Mouse (Mus musculus): ENCODE results near the gene Gm28539. TPM values are rescaled to one million over a fixed set of nuclear protein-coding genes. Genes with fewer than 3 reads are reported as not detected.
A peak's percentile ranks its signal among the peaks of the same experiment; 100 is the strongest.
"Not testable (repeated sequence)": the region's sequence is repeated elsewhere in the genome, so short reads cannot be mapped to it uniquely, and the experiment has no call there.

Gene Gm28539
- polyA plus RNA-seq, 1 experiment from 2014 or later: not detected

- no peak overlapping the region for H3K27ac ChIP-seq (replicated peaks)
- H3K4me3 ChIP-seq: no peak overlapping the region
- WGBS: 100% methylated on average over 1 of the region's 1 CpGs
- no peaks in the 10 kb centered on the region for H3K4me1 ChIP-seq
- H3K9me3 ChIP-seq: no peaks in the 10 kb centered on the region
- no peak overlapping the region for H3K9ac ChIP-seq (replicated peaks)
- ATAC-seq (ENCODE audit: low FRiP score, low read depth): no peak
- H3K36me3 ChIP-seq: peaks cover 73% of the 10 kb centered on the region
- H3K4me2 ChIP-seq (replicated peaks): no peak overlapping the region
- no peaks in the 10 kb centered on the region for H3K27me3 ChIP-seq
These were observed 91.6 kb downstream of the Gm28539 start for GRCm38 (mm10) chr16:18927963-18928362.

DNA sequence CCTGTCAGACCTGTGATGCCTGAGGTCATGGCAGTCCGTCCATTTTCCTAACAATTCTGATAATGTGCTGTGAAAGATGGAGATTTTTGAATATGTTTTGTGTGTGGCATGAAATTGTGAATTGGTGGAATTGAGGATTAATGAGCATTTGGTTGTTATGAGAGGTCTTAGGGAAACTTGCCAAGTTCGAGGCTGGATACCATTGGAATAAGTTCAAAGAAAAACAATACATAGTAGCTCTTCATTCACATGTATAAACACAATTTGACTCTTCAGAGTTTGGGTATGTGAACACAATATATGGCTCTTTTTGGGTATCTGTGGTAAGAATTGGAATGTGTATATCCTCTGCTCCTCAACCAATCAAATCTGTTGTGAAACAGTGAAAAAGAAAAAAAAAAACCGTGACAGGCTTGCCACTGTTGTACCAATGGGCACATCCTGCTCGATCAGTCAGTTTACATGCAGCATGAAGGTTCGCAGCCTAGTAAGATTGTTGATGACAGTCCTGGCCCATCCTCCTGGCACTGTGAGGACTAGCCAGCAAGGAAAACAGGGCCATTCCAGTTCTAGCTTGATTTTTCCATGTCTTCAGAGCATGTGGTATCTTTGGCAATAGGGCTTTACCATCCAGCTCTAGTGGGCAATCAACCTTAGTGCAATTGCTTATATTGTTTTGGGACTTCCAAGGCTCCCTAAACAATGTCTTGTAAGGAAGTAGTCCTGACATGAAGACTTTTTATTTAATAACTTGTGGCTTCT, 102.1 kb downstream of the Gm28539 start:
- WGBS: 87% methylated on average over 5 of the region's 5 CpGs
- Histone ChIP-seq H3K4me3 (no peak overlapping the region), H3K36me3 (peaks cover 53% of the 10 kb centered on the region), H3K9ac (replicated peaks) (no peak overlapping the region), H3K4me2 (replicated peaks) (no peak overlapping the region), H3K27ac (replicated peaks) (no peak overlapping the region), H3K4me1 (no peaks in the 10 kb centered on the region), H3K27me3 (no peaks in the 10 kb centered on the region), H3K9me3 (no peaks in the 10 kb centered on the region)
- ATAC-seq (ENCODE audit: low FRiP score, low read depth): no peak

GRCm38 (mm10) chr16:18943906-18944305, 107.5 kb downstream of the Gm28539 start:
- WGBS: 96% methylated on average over 6 of the region's 6 CpGs

GRCm38 (mm10) chr16:18948941-18949340, 112.6 kb downstream of the Gm28539 start:
- H3K4me3 ChIP-seq: no peak overlapping the region
- H3K9ac ChIP-seq (replicated peaks): no peak overlapping the region
- H3K4me1 ChIP-seq: no peaks in the 10 kb centered on the region
- ATAC-seq (ENCODE audit: low FRiP score, low read depth): no peak
- 97% methylated on average over 9 of the region's 9 CpGs for WGBS
- H3K4me2 ChIP-seq (replicated peaks): no peak overlapping the region
- H3K27ac ChIP-seq (replicated peaks): no peak overlapping the region
- no peaks in the 10 kb centered on the region for H3K27me3 ChIP-seq
- no peaks in the 10 kb centered on the region for H3K9me3 ChIP-seq
- peaks cover 81% of the 10 kb centered on the region for H3K36me3 ChIP-seq

More at GRCm38 (mm10) chr16:18943906-18944305, 107.5 kb downstream of the Gm28539 start:
- H3K36me3 ChIP-seq: peaks cover 52% of the 10 kb centered on the region
- ATAC-seq (ENCODE audit: low FRiP score, low read depth): no peak
- no peaks in the 10 kb centered on the region for H3K4me1 ChIP-seq
- H3K9ac ChIP-seq (replicated peaks): no peak overlapping the region
- no peaks in the 10 kb centered on the region for H3K27me3 ChIP-seq
- no peak overlapping the region for H3K27ac ChIP-seq (replicated peaks)
- no peak overlapping the region for H3K4me2 ChIP-seq (replicated peaks)
- no peak overlapping the region for H3K4me3 ChIP-seq
- no peaks in the 10 kb centered on the region for H3K9me3 ChIP-seq

DNA sequence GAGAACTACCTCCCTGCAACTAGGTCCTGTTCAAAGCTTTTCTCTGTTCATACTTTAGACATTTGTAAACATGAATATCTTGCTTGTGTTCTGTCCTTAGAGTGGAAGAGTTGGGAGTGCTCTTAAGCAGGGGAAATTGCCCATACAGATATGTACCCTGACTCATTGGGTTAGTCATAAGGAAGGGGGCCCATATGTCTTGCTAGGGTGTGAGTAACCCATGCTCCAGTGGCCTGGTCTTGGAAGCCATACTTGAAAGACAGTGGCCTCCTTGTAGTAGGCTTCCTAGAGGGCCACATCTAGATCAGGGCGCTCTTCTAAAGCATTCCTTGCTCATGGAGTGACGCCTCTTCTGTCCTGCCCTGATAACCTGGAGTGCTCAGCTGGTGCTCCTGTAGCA, 114.0 kb downstream of the Gm28539 start:
- no peaks in the 10 kb centered on the region for H3K4me1 ChIP-seq
- no peak for ATAC-seq (ENCODE audit: low FRiP score, low read depth)
- WGBS: 96% methylated on average over 2 of the region's 2 CpGs
- H3K36me3 ChIP-seq: peaks cover 90% of the 10 kb centered on the region
- H3K27ac ChIP-seq (replicated peaks): no peak overlapping the region
- no peak overlapping the region for H3K4me2 ChIP-seq (replicated peaks)
- H3K27me3 ChIP-seq: no peaks in the 10 kb centered on the region
- no peak overlapping the region for H3K4me3 ChIP-seq
- no peak overlapping the region for H3K9ac ChIP-seq (replicated peaks)
- H3K9me3 ChIP-seq: no peaks in the 10 kb centered on the region

DNA sequence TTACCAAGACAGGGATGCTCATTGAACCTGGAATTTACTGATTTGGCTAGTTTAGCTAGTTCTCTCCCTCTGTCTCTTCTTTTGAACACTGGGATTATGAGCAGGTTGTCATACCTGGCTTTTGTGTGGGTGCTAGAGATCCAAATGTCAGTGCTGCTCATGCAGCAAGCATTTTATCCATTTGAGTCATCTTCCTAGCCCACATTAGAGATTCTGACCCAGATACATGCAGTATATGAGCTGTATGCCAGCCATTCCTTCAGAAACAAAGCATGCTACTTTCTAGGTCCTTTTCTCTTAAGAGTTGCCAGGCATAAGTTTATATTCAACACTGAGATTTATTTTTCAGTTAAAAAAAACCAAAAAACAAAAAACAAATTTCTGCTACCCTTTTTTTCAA, 116.4 kb downstream of the Gm28539 start:
- Histone ChIP-seq H3K4me2 (replicated peaks) (no peak overlapping the region), H3K4me3 (no peak overlapping the region), H3K27ac (replicated peaks) (no peak overlapping the region), H3K27me3 (no peaks in the 10 kb centered on the region), H3K36me3 (peaks cover 91% of the 10 kb centered on the region), H3K4me1 (no peaks in the 10 kb centered on the region), H3K9me3 (no peaks in the 10 kb centered on the region), H3K9ac (replicated peaks) (no peak overlapping the region)
- no peak for ATAC-seq (ENCODE audit: low FRiP score, low read depth)

DNA sequence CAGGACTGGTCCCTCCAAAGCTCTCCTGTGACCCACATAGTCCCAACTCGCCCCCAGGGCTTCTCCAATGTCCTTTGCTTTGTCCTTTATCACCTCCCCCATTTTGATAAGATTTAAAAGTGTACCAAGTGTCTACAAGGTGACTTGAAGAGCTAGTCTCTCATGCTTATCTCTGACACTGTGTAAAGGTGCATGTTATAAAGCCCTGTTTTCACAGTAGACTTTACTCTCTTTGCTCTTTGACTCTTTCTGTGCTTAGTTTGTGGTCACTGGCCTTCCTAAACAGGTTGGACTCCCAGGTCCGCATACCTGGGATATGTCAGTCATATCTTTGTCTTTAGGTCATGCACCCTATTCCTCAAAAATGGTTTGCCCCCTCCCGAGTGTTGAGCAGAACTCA, 118.7 kb downstream of the Gm28539 start:
- Histone ChIP-seq H3K4me3 (no peak overlapping the region), H3K4me1 (no peaks in the 10 kb centered on the region), H3K4me2 (replicated peaks) (no peak overlapping the region), H3K27ac (replicated peaks) (no peak overlapping the region), H3K9ac (replicated peaks) (no peak overlapping the region), H3K27me3 (no peaks in the 10 kb centered on the region), H3K9me3 (peaks cover 3% of the 10 kb centered on the region), H3K36me3 (peaks cover 74% of the 10 kb centered on the region)
- ATAC-seq (ENCODE audit: low FRiP score, low read depth): no peak
- 93% methylated on average over 3 of the region's 3 CpGs for WGBS

- Histone ChIP-seq H3K27me3 (no peaks in the 10 kb centered on the region), H3K4me3 (no peak overlapping the region), H3K36me3 (peaks cover 69% of the 10 kb centered on the region), H3K9ac (replicated peaks) (no peak overlapping the region), H3K4me2 (replicated peaks) (no peak overlapping the region), H3K9me3 (peaks cover 27% of the 10 kb centered on the region), H3K4me1 (no peaks in the 10 kb centered on the region), H3K27ac (replicated peaks) (no peak overlapping the region)
- ATAC-seq (ENCODE audit: low FRiP score, low read depth): no peak
These were observed 127.1 kb downstream of the Gm28539 start for GRCm38 (mm10) chr16:18963486-18963885.

DNA sequence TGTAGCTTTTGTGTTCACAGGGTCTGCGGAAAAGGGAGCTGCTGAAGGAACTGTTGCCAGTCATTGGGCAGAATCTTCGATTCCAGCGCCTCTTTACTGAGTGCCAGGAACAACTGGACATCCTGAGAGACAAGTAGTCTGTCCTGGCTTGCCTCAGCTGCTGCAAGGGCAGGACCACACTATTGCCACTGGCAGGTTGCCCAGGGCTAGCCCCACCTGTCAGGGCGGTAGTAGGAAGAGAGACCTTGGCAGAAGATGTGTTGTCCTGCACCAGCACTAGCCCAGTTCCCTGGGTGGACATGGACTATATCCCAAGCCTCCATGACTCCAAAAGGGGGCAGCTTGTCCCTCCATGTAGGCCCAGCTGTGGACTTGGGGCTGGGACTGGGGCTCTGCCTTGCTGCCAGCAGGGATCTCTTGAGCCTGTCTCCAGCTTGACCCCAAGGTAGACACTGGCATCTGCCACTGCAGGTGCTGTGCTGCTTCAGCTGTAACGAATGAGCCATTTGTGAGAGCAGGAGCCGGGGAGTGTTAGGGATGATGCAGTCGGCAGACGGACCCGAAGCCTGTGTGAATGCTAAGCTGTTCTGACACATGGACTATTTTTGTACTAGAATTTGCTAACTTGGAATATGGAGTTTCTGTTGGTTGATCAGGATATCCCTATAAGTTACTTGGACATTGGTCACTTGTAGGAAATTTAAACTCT, 133.2 kb downstream of the Gm28539 start:
- H3K4me3 ChIP-seq: no peak overlapping the region
- H3K36me3 ChIP-seq: peaks cover 52% of the 10 kb centered on the region
- no peak overlapping the region for H3K27ac ChIP-seq (replicated peaks)
- no peaks in the 10 kb centered on the region for H3K27me3 ChIP-seq
- 95% methylated on average over 9 of the region's 9 CpGs for WGBS
- no peak overlapping the region for H3K4me2 ChIP-seq (replicated peaks)
- ATAC-seq (ENCODE audit: low FRiP score, low read depth): no peak
- no peaks in the 10 kb centered on the region for H3K4me1 ChIP-seq
- no peak overlapping the region for H3K9ac ChIP-seq (replicated peaks)
- peaks cover 7% of the 10 kb centered on the region; the same call in 1 of the 2 replicates for H3K9me3 ChIP-seq

DNA sequence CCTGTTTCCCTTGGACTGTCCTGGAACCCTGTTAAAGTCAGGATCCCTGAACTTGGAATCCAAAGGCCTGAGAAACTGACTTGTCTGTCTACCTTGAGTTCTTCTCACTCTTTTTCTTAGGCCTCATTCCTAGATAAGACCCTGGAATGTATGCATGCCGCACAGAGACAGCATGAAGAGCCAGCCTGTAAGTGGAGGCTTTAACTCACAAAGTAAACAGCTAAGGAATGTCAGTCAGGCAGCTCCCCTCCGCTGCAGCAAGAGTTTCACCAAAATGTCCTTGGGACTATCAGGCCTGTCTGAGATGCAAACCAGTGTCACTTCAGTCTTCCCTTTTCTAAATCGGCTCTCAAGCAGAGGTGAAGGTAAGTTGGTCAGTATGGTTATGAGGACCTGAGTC, 134.5 kb downstream of the Gm28539 start:
- Histone ChIP-seq H3K9ac (replicated peaks) (no peak overlapping the region), H3K4me2 (replicated peaks) (no peak overlapping the region), H3K9me3 (0 out of 2 replicates have a peak, but pooled peaks cover 3% of the 10 kb centered on the region), H3K27me3 (no peaks in the 10 kb centered on the region), H3K27ac (replicated peaks) (no peak overlapping the region), H3K4me1 (no peaks in the 10 kb centered on the region), H3K4me3 (no peak overlapping the region), H3K36me3 (peaks cover 42% of the 10 kb centered on the region)
- no peak for ATAC-seq (ENCODE audit: low FRiP score, low read depth)
- 86% methylated on average over 3 of the region's 3 CpGs for WGBS

DNA sequence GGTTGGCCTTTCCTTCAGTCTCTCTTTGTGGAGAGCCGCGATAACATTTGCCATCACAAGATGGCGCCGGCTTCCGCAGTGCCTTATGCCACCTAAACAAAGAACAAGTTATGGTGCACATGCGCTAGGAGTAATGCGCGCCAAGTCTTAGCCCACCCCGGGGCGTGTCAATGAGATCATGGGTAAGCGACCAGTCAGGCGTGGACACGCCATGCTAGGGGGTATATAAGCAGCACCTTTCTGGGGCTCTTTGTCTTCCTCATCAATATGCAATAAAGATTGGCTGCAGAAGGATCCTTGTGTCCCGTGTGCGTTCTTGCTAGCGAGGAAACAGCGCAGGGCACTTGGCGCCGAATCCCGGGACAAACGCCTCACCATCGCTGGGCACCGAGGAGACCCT, 139.3 kb downstream of the Gm28539 start:
- H3K9ac ChIP-seq (replicated peaks); ATAC-seq (ENCODE audit: low FRiP score, low read depth); H3K4me2 ChIP-seq (replicated peaks); H3K27ac ChIP-seq (replicated peaks); H3K9me3 ChIP-seq; H3K4me1 ChIP-seq; H3K27me3 ChIP-seq; H3K4me3 ChIP-seq: not testable (repeated sequence)
- H3K36me3 ChIP-seq: peaks cover 18% of the 10 kb centered on the region
- WGBS: 85% methylated on average over 23 of the region's 23 CpGs

DNA sequence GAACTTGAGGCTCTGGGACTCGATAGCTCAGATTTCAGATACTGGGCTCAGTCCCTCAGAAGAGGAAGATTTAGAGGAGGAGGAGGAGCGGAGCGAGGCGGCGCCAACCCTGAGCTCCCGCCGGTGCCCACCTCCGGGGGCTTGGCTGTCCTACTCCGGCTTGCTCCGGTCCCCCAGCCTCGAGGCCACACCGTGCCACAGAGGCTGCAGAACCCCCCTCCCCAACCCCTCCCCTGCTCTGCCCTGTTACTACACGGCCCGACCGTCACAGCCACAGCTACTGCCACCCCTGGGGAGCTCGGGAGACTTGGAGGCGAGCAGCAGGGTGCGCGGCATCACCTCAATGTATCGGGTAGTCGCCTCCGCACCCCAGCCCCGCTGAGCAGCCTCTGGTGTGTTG, 139.9 kb downstream of the Gm28539 start:
- no peak for ATAC-seq (ENCODE audit: low FRiP score, low read depth)
- Histone ChIP-seq H3K4me2 (replicated peaks) (no peak overlapping the region), H3K36me3 (peaks cover 11% of the 10 kb centered on the region), H3K9me3 (peaks cover 9% of the 10 kb centered on the region), H3K27me3 (no peaks in the 10 kb centered on the region), H3K4me3 (peak overlapping the region; percentile 4; the same call in 1 of the 2 replicates), H3K4me1 (no peaks in the 10 kb centered on the region), H3K27ac (replicated peaks) (no peak overlapping the region), H3K9ac (replicated peaks) (no peak overlapping the region)
- 66% methylated on average over 22 of the region's 23 CpGs for WGBS

Measured in midbrain, embryonic 12.5 days (tissue).